Mouse (Mus musculus) thymus, adult 2 months (tissue): ENCODE measurements around the gene Mlxip.

ENCODE experiments used
- CTCF ChIP-seq: fragments of 200-500 bp; IDR thresholded peaks from 2 replicates; pipeline ENCODE4 v1.5.1; 2012; ENCODE audit warnings: mild to moderate bottlenecking, control low read depth, low read length, moderate library complexity, borderline replicate concordance; ENCODE audit not compliant: control insufficient read depth, poor library complexity, insufficient read depth; ENCODE audit errors: extremely low read depth
- POLR2A ChIP-seq: fragments of 200-500 bp; IDR thresholded peaks from 2 replicates; pipeline ENCODE4 v1.6.1; 2012; ENCODE audit warnings: mild to moderate bottlenecking, low read length, control low read depth, moderate library complexity; ENCODE audit not compliant: control insufficient read depth, poor library complexity, insufficient read depth; ENCODE audit errors: extremely low read depth

DNA sequence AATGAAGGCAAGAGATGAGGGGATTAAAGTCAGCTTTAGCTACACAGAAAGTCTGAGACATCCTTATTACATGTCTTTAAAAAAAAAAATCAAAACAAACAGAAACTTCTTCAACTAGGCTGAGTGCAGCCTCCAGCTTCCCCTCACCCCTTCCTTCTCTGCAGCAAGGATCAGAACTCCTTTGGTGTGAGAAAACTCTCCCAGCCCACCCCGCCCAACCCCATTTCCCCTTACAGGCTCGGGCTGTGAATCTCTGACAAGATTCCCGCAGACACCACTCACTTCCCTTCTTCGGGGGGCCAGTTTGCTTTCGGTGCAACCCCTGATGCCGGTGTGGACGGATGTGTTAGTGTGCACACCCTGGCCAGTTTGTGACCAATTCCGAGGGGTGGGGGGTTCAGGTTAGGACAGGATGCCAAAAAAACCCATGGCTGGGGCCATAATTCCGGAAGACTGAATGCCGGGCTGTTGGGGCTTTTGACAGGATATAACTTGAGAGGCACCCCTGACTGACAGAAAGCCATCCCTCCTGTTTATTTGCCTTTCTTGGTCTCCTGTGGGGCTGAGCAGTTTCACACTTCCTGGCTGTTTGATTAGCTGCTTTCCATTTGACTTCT lies 76.3 kb downstream of the Mlxip start:
- no peak for TF ChIP-seq POLR2A
- TF ChIP-seq CTCF: no peak
